Comparison of ENCODE assay signal across 20 mouse cellular contexts in the genomic region with DNA sequence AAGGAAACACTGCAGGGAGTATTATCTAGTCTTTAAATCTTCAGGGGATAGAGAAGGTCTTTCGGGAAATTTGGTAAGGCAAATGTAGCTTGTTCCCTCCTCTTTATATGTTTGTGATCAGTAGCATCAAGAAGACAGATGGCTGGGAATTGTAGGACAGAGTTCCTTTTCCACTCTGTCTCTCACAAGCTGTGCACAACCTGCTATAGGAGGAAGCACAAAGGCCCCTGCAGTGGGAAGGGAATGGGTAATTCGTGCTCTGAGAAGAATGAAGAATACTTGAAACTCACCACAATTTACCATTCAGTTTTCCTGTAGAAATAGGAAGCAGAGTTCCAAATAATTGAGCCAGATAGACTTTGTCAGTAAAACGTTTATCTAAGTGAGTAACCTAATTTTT.
DNase-seq lines count a peak whose midpoint lies in the region; ATAC-seq lines count a peak whose summit lies in the region.
"Had no signal": no experiment of that assay in that cellular context is flagged by ENCODE, and none has a peak within 500 bp of the region (broad histone marks: within the 10 kb centered on the region; RNA-seq: fewer than 3 reads in every experiment).

No protein-coding gene starts in this region.

- DNase-seq in cerebellum, adult 8-10 months, result no peak
- DNase-seq in embryo, embryonic 10.5 days (ENCODE audit: low spot score), result peak; percentile 10
- DNase-seq in embryo, embryonic 10 days (ENCODE audit: low spot score), result no peak
- peak; percentile 2 for DNase-seq in layer of hippocampus, adult 9-11 months
- DNase-seq in layer of hippocampus, adult 18-20 months (ENCODE audit: low spot score in 2 of 2), result no peak
- DNase-seq in frontal cortex, postnatal 14 days (ENCODE audit: low spot score in 2 of 2), result no peak
- DNase-seq: adrenal gland, adult 8-10 months; adrenal gland, postnatal 36 days; B cell, adult 2 months; cerebellum, adult 18-20 months; gastrocnemius, postnatal 10 days; heart, adult 18-20 months; heart, postnatal 10 days; heart, postnatal 4 days; kidney, adult 8-10 months had no signal

- 0 out of 2 replicates have a peak, but pooled peaks have one; percentile 36 for ATAC-seq in cerebellum, adult (ENCODE audit: insufficient number of reproducible peaks, low FRiP score, low TSS enrichment)
- ATAC-seq: CD4-positive, CD25-positive, alpha-beta regulatory T cell, adult 4 months; forebrain, embryonic 15.5 days; inflammation-experienced regulatory T-cells, adult 6 months; intestine, postnatal 0 days had no signal

Comparison
In these comparisons a context has a peak if more than half of its experiments do, and no peak if none do; other contexts are left out.
1. DNase-seq: peak in embryo, embryonic 10.5 days (single experiment) and layer of hippocampus, adult 9-11 months (single experiment); none in cerebellum, adult 8-10 months (single experiment), embryo, embryonic 10 days (single experiment), layer of hippocampus, adult 18-20 months (0 of 2) and frontal cortex, postnatal 14 days (0 of 2).